Mouse (Mus musculus): ENCODE results near the gene Tcf25.

Gene Tcf25

GRCm38 (mm10) chr8:123349073-123349472 lies 24.5 kb upstream of the Tcf25 start:
- DNase-seq (ENCODE audit: low spot score in 2 of 2): no peak

GRCm38 (mm10) chr8:123352118-123352517 lies 21.4 kb upstream of the Tcf25 start:
- no peak for DNase-seq (ENCODE audit: low spot score in 2 of 2)

GRCm38 (mm10) chr8:123352786-123353185 lies 20.8 kb upstream of the Tcf25 start:
- DNase-seq (ENCODE audit: low spot score in 2 of 2): no peak

- DNase-seq (ENCODE audit: low spot score in 2 of 2): no peak
These were observed 20.3 kb upstream of the Tcf25 start for GRCm38 (mm10) chr8:123353216-123353615.

- peak; percentile 84 to 92 for DNase-seq (ENCODE audit: low spot score in 2 of 2)
These were observed 12.3 kb upstream of the Tcf25 start for GRCm38 (mm10) chr8:123361082-123361739.

- DNase-seq (ENCODE audit: low spot score in 2 of 2): peak; percentile 84 to 89
These were observed 656 bp downstream of the Tcf25 start for GRCm38 (mm10) chr8:123374239-123374578.

GRCm38 (mm10) chr8:123375701-123376100 lies 2.1 kb downstream of the Tcf25 start:
- DNase-seq (ENCODE audit: low spot score in 2 of 2): no peak

- DNase-seq (ENCODE audit: low spot score in 2 of 2): no peak
These were observed 2.6 kb downstream of the Tcf25 start for GRCm38 (mm10) chr8:123376106-123376505.

- no peak for DNase-seq (ENCODE audit: low spot score in 2 of 2)
These were observed 8.2 kb downstream of the Tcf25 start for GRCm38 (mm10) chr8:123381711-123382110.

- DNase-seq (ENCODE audit: low spot score in 2 of 2): no peak
These were observed 9.0 kb downstream of the Tcf25 start for GRCm38 (mm10) chr8:123382516-123382915.

GRCm38 (mm10) chr8:123384883-123385540 lies 11.5 kb downstream of the Tcf25 start:
- no peak for DNase-seq (ENCODE audit: low spot score in 2 of 2)

GRCm38 (mm10) chr8:123387041-123387440 lies 13.5 kb downstream of the Tcf25 start:
- DNase-seq (ENCODE audit: low spot score in 2 of 2): no peak

GRCm38 (mm10) chr8:123387801-123388200 lies 14.2 kb downstream of the Tcf25 start:
- DNase-seq (ENCODE audit: low spot score in 2 of 2): no peak

GRCm38 (mm10) chr8:123389026-123389425 lies 15.5 kb downstream of the Tcf25 start:
- DNase-seq (ENCODE audit: low spot score in 2 of 2): no peak

GRCm38 (mm10) chr8:123398308-123398707 lies 24.8 kb downstream of the Tcf25 start:
- no peak for DNase-seq (ENCODE audit: low spot score in 2 of 2)

- DNase-seq (ENCODE audit: low spot score in 2 of 2): no peak
These were observed 28.4 kb downstream of the Tcf25 start for GRCm38 (mm10) chr8:123401936-123402335.

- DNase-seq (ENCODE audit: low spot score in 2 of 2): no peak
These were observed 29.3 kb downstream of the Tcf25 start for GRCm38 (mm10) chr8:123402730-123403326.

- DNase-seq (ENCODE audit: low spot score in 2 of 2): no peak
These were observed 31.0 kb downstream of the Tcf25 start for GRCm38 (mm10) chr8:123404521-123404920.

GRCm38 (mm10) chr8:123406786-123407185 lies 33.2 kb downstream of the Tcf25 start, which contains the start of gene Mc1r:
Gene Mc1r, plus strand, starts transcription at chr8:123407107.
- DNase-seq (ENCODE audit: low spot score in 2 of 2): peak; percentile 57 to 62

- no peak for DNase-seq (ENCODE audit: low spot score in 2 of 2)
These were observed 34.1 kb downstream of the Tcf25 start for GRCm38 (mm10) chr8:123407612-123408011.

GRCm38 (mm10) chr8:123408586-123409544 lies 35.3 kb downstream of the Tcf25 start:
- peak in 1 of 2 experiments; percentile 4 for DNase-seq (ENCODE audit: low spot score in 2 of 2)

GRCm38 (mm10) chr8:123410049-123410587 lies 36.6 kb downstream of the Tcf25 start:
- DNase-seq (ENCODE audit: low spot score in 2 of 2): peak in 1 of 2 experiments; percentile 5
